Mouse (Mus musculus) megakaryocyte, embryonic 14.5 days (primary cell): ENCODE measurements around the gene Rabep2.

Source experiments
- FLI1 ChIP-seq: IDR thresholded peaks from 2 replicates; pipeline ENCODE4 v1.6.1; 2012; ENCODE audit warnings: low read length, inconsistent platforms, mixed read lengths
- GATA1 ChIP-seq: IDR thresholded peaks from 3 replicates; pipeline ENCODE4 v1.6.1; 2012; ENCODE audit warnings: mixed read lengths, low read length, inconsistent platforms, borderline replicate concordance

- no peak for TF ChIP-seq FLI1
- no peak for TF ChIP-seq GATA1
Observed at GRCm38 (mm10) chr7:126482392-126482871, 53.9 kb downstream of the Rabep2 start.
